Mouse (Mus musculus) embryonic stem cell, embryonic (primary cell): ENCODE data around the gene Gm49388.

ENCODE experiments used
- CTCF ChIA-PET, 4 experiments: fragments of 300-600 bp in 2 of 4; fragments of 350-600 bp in 2 of 4; sonication (Branson Sonifier 250); formaldehyde crosslinking; loops; one replicate each; lab custom pipeline; 2022; ENCODE audit warnings: inconsistent platforms in 2 of 4; lab: Charles Lee
- POLR2A ChIA-PET, 4 experiments: fragments of 300-600 bp in 2 of 4; fragments of 350-600 bp in 2 of 4; sonication (Branson Sonifier 250); formaldehyde crosslinking; loops; one replicate each; lab custom pipeline; 2022; ENCODE audit warnings: antibody characterized with exemption in 4 of 4, inconsistent platforms in 1 of 4; lab: Charles Lee

Gene Gm49388

GRCm38 (mm10) chr7:127785308-127785707 is at the start of gene Gm49388:
Gm49388 (plus strand) TSS chr7:127785608.
- ChIA-PET POLR2A (interaction anchor here in 3 of 4 experiments (0.8 to 4.3 kb wide), 13 partner anchors 8 to 94 kb away, joined by 3 to 16 read pairs (median 5); partner anchors contain the start of genes Hsd3b7 (in 1 of the 3), Orai3 (in 1 of the 3) and Setd1a (in 1 of the 3)), CTCF (interaction anchor here in 2 of 4 experiments (1.1 to 2.1 kb wide), 3 partner anchors 11 to 15 kb away, joined by 3 to 8 read pairs (median 5); partner anchors contain the start of gene Hsd3b7 (in 1 of the 2))

- CTCF ChIA-PET = interaction anchor here (0.6 to 4.2 kb wide), 20 partner anchors 9 to 188 kb away, joined by 3 to 21 read pairs (median 5); partner anchors contain the start of genes Ctf1 (in 1 of the 4) and Zfp629 (in 1 of the 4)
- POLR2A ChIA-PET = interaction anchor here (0.6 to 5.7 kb wide), 29 partner anchors 9 to 286 kb away, joined by 3 to 39 read pairs (median 5); partner anchors contain the start of genes Ctf1 (in 3 of the 4), Kat8 (in 1 of the 4) and Setd1a (in 1 of the 4)
Observed at GRCm38 (mm10) chr7:127744366-127745045, 40.9 kb upstream of the Gm49388 start, which contains the start of gene Fbxl19. Fbxl19 (plus strand) TSS chr7:127744543.

DNA sequence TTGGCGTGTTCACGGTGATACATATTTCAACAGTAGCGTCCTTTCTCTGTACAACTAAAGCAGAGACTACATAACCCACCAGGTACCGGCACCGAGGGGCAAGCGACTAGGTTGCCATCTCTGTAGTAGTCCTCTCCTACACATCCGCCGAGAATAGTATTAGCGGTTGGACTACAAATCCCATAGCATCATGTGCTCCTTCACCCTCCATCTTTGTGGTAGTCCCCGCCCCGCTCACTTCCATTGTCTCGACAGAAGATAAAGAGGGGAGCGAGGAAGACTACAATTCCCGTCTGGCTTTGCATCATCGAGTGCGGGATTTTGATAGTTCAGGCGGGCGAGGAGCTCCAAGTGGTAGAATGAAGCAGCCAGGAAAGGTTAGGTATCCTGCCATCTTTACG is 40.2 kb upstream of the Gm49388 start:
- CTCF ChIA-PET = interaction anchor here in 3 of 4 experiments (0.6 to 4.2 kb wide), 12 partner anchors 17 to 88 kb away, joined by 3 to 21 read pairs (median 4); partner anchors contain the start of gene Ctf1 (in 1 of the 3)
- POLR2A ChIA-PET = interaction anchor here in 3 of 4 experiments (0.6 to 6.1 kb wide), 45 partner anchors 9 to 274 kb away, joined by 3 to 56 read pairs (median 4); partner anchors contain the start of genes Ctf1 (in 3 of the 3), Setd1a (in 3 of the 3), Orai3 (in 2 of the 3) and Ccdc189 (in 1 of the 3)

GRCm38 (mm10) chr7:127745652-127746493 is 39.5 kb upstream of the Gm49388 start:
- ChIA-PET CTCF (interaction anchor here (0.5 to 4.2 kb wide), 19 partner anchors 15 to 663 kb away, joined by 3 to 21 read pairs (median 3); partner anchors contain the start of genes Bcl7c (in 1 of the 4), Ctf1 (in 1 of the 4) and Setd1a (in 1 of the 4)), POLR2A (interaction anchor here in 3 of 4 experiments (0.6 to 6.1 kb wide), 57 partner anchors 9 to 275 kb away, joined by 3 to 56 read pairs (median 4); partner anchors contain the start of genes Ctf1 (in 3 of the 3), Setd1a (in 3 of the 3), Orai3 (in 2 of the 3) and Ccdc189 (in 1 of the 3))

GRCm38 (mm10) chr7:127746494-127747491 is 38.6 kb upstream of the Gm49388 start:
- ChIA-PET CTCF (interaction anchor here (0.5 to 4.2 kb wide), 13 partner anchors 14 to 662 kb away, joined by 3 to 21 read pairs (median 3); partner anchors contain the start of genes Bcl7c (in 1 of the 4), Ctf1 (in 1 of the 4) and Setd1a (in 1 of the 4)), POLR2A (interaction anchor here (0.6 to 6.1 kb wide), 55 partner anchors 8 to 320 kb away, joined by 3 to 56 read pairs (median 4); partner anchors contain the start of genes Ctf1 (in 3 of the 4), Setd1a (in 3 of the 4), Kat8 (in 2 of the 4) and Orai3 (in 2 of the 4))

DNA sequence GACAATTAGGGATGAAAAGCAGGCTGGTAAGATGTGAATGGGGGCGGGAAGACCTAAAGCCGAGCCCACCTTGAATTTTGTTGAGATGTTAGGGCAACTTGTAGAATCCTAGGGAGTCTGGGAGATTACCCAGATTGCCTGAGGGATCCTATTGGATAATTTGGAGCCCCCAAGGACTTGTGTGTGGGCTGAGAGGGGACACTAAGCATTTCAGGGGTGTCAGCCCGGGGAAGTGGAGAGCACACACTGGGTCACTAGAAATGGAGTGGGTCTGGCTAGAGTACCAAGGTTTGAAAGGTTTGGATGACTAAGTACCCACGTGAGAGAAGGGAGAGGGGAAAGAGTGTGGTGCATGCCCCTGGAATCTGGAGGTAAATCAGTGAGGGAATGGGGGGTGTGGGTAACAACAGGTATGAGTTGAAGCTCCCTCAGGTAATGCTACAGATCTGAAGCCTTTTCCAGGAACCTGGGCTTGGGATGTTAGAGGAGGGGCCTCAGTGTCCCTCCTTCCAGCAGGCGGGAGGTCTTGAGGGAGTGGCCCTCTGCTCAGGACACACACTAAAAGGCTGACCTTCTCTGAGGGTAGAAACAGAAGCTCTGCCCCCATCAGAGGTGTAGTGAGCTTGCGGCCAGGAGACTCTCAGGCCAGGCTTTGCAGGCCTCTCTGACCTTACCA is 37.7 kb upstream of the Gm49388 start:
- POLR2A ChIA-PET = interaction anchor here in 3 of 4 experiments (0.5 to 6.1 kb wide), 27 partner anchors 8 to 391 kb away, joined by 3 to 56 read pairs (median 7); partner anchors contain the start of genes Ctf1 (in 2 of the 3), Setd1a (in 2 of the 3), Kat8 (in 1 of the 3) and Orai3 (in 1 of the 3)
- CTCF ChIA-PET = interaction anchor here in 3 of 4 experiments (0.5 to 1.5 kb wide), 7 partner anchors 13 to 567 kb away, joined by 3 to 4 read pairs (median 3); partner anchors contain the start of genes Bcl7c (in 1 of the 3) and Setd1a (in 1 of the 3)

GRCm38 (mm10) chr7:127748235-127748560 is 37.2 kb upstream of the Gm49388 start:
- ChIA-PET POLR2A (interaction anchor here in 3 of 4 experiments (0.5 to 6.1 kb wide), 16 partner anchors 8 to 390 kb away, joined by 3 to 56 read pairs (median 4); partner anchors contain the start of genes Setd1a (in 2 of the 3), Ctf1 (in 1 of the 3) and Orai3 (in 1 of the 3)), CTCF (interaction anchor here in 2 of 4 experiments (0.5 to 1.5 kb wide), 4 partner anchors 73 to 567 kb away, joined by 3 read pairs; no protein-coding TSS in a partner anchor)

GRCm38 (mm10) chr7:127750131-127751127 is 35.0 kb upstream of the Gm49388 start:
- ChIA-PET POLR2A (interaction anchor here (0.5 to 6.1 kb wide), 18 partner anchors 8 to 145 kb away, joined by 3 to 56 read pairs (median 4); partner anchors contain the start of genes Ctf1 (in 1 of the 4), Gm21974 (in 1 of the 4), Hsd3b7 (in 1 of the 4) and Setd1a (in 1 of the 4)), CTCF (interaction anchor here in 3 of 4 experiments (0.6 to 1.4 kb wide), 5 partner anchors 51 to 94 kb away, joined by 3 to 7 read pairs (median 4); no protein-coding TSS in a partner anchor)

GRCm38 (mm10) chr7:127751619-127752018 is 33.8 kb upstream of the Gm49388 start:
- CTCF ChIA-PET = interaction anchor here in 3 of 4 experiments (0.6 to 1.4 kb wide), 5 partner anchors 9 to 90 kb away, joined by 3 to 5 read pairs (median 4); no protein-coding TSS in a partner anchor
- POLR2A ChIA-PET = interaction anchor here in 3 of 4 experiments (0.9 to 3.9 kb wide), 14 partner anchors 10 to 216 kb away, joined by 3 to 17 read pairs (median 4); partner anchors contain the start of genes Setd1a (in 2 of the 3), Fus (in 1 of the 3) and Orai3 (in 1 of the 3)

DNA sequence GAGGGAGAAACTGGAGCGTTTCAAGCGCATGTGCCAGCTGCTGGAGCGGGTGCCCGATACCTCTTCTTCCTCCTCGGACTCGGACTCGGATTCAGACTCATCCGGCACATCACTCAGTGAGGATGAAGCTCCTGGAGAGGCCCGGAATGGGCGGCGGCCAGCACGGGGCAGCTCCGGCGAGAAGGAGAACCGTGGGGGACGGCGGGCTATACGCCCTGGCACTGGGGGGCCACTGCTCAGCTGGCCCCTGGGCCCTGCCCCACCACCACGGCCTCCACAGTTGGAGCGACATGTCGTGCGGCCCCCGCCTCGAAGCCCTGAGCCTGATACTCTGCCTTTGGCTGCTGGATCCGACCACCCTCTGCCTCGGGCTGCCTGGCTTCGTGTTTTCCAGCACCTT is 33.3 kb upstream of the Gm49388 start:
- ChIA-PET CTCF (interaction anchor here in 3 of 4 experiments (0.6 to 1.9 kb wide), 7 partner anchors 8 to 90 kb away, joined by 3 to 5 read pairs (median 4); partner anchors contain the start of genes Bcl7c (in 1 of the 3) and Fbxl19 (in 1 of the 3)), POLR2A (interaction anchor here in 3 of 4 experiments (0.6 to 3.9 kb wide), 18 partner anchors 11 to 251 kb away, joined by 3 to 17 read pairs (median 4); partner anchors contain the start of genes Setd1a (in 2 of the 3), Fus (in 1 of the 3) and Orai3 (in 1 of the 3))

GRCm38 (mm10) chr7:127753158-127753557 is 32.2 kb upstream of the Gm49388 start:
- ChIA-PET POLR2A (interaction anchor here (0.5 to 3.9 kb wide), 14 partner anchors 9 to 215 kb away, joined by 3 to 17 read pairs (median 4); partner anchors contain the start of genes Fbxl19 (in 1 of the 4), Fus (in 1 of the 4) and Orai3 (in 1 of the 4)), CTCF (interaction anchor here (0.6 to 1.9 kb wide), 7 partner anchors 9 to 547 kb away, joined by 3 to 4 read pairs (median 3); partner anchors contain the start of genes Bcl7c (in 1 of the 4) and Fbxl19 (in 1 of the 4))

DNA sequence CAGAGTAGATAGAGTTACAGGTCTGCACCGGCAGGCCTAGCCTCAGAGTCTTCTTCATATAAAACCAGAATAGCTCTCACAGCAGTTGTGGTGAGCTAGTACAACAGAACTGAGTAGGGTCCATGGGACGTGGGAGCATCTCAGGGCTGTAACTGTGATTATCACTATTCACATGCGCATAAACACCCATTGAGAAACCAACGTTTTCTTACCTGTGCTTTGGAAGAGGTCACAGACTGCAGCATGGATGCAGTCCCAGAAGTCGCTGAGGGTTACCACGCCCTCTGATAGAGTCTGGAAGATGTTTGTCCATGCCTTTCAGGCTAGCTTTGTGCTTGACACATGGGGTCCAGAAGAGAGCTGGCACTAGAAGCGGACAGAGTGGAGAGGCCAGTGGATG is 31.7 kb upstream of the Gm49388 start:
- CTCF ChIA-PET = interaction anchor here in 3 of 4 experiments (0.6 to 1.9 kb wide), 8 partner anchors 10 to 136 kb away, joined by 3 to 6 read pairs (median 4); partner anchors contain the start of gene Fbxl19 (in 1 of the 3)

GRCm38 (mm10) chr7:127759716-127760115 is 25.7 kb upstream of the Gm49388 start:
- ChIA-PET POLR2A (interaction anchor here (0.6 to 2.4 kb wide), 6 partner anchors 9 to 208 kb away, joined by 3 to 7 read pairs (median 4); no protein-coding TSS in a partner anchor), CTCF (interaction anchor here (0.5 to 2.4 kb wide), 9 partner anchors 32 to 545 kb away, joined by 3 to 13 read pairs (median 4); partner anchors contain the start of gene Bcl7c (in 1 of the 4))

More for the DNA sequence above, 31.7 kb upstream of the Gm49388 start:
- POLR2A ChIA-PET = interaction anchor here in 3 of 4 experiments (0.5 to 3.9 kb wide), 11 partner anchors 9 to 475 kb away, joined by 3 to 17 read pairs (median 4); partner anchors contain the start of genes Fbxl19 (in 2 of the 3), Fus (in 1 of the 3) and Orai3 (in 1 of the 3)
